Mouse (Mus musculus): ENCODE results near the gene Amdhd1. TPM values are rescaled to one million over a fixed set of nuclear protein-coding genes. Genes with fewer than 3 reads are reported as not detected.
A peak's percentile ranks its signal among the peaks of the same experiment; 100 is the strongest.

Amdhd1 gene
- polyA plus RNA-seq, 1 experiment from 2014 or later = 0.18 TPM

DNA sequence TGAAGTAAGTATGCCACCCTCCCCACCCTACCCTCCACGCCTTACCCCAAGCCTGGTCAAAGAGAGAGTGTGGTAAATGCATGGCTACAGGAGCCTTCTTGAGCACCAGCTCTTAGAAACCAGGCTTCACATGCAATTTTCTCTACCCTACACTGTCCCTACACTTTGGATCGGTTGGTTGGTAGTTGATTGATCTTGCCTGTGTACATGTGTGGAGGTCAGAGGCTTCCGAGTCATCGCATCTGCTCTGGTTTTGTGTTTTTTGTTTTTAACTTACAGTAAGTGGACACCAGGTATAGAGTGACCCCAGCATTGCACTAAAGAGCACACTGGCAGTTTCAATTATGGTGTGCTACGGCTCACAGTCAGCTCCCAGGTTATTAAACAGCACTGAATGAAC is 4.3 kb upstream of the Amdhd1 start:
- Histone ChIP-seq H3K4me2 (ENCODE audit: low read length) (no peak overlapping the region), H3K4me3 (ENCODE audit: low read depth, low read length) (no peak overlapping the region), H3K4me1 (ENCODE audit: control insufficient read depth, insufficient read depth, low read length) (no peaks in the 10 kb centered on the region), H3K27me3 (replicated peaks; ENCODE audit: control insufficient read depth, insufficient read depth, low read length) (no peaks in the 10 kb centered on the region), H3K27ac (ENCODE audit: low read depth, low read length) (no peak overlapping the region), H3K36me3 (ENCODE audit: control insufficient read depth, insufficient read depth, low read length) (no peaks in the 10 kb centered on the region), H3K9me3 (replicated peaks; ENCODE audit: control insufficient read depth, low read length) (no peaks in the 10 kb centered on the region), H3K9ac (ENCODE audit: low read length) (no peak overlapping the region)
- WGBS = 75% methylated on average over 5 of the region's 5 CpGs
- no peak for ATAC-seq
- no peak for DNase-seq (ENCODE audit: low spot score)

DNA sequence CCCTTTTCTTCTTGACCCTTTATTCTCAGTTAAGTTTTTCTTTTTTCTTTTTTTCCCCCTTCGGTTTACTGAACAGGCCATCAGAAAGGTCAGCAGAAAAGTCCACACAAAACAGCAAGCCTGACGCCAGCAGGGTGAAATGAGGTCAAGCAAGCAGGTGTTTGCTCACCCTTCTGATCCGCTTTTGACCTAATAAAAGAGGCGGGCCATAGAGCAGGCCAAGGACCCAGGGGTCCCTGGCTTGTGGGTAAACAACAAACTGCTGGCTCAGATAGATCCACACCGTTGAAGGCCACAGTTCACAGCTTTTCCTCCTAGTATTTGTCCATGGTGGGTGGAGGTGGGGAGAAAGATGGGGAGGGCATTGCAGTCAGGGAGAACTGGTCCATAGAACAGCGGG is 3.3 kb upstream of the Amdhd1 start:
- no peaks in the 10 kb centered on the region for H3K4me1 ChIP-seq (ENCODE audit: control insufficient read depth, insufficient read depth, low read length)
- 56% methylated on average over 6 of the region's 6 CpGs for WGBS
- H3K9ac ChIP-seq (ENCODE audit: low read length) = no peak overlapping the region
- H3K36me3 ChIP-seq (ENCODE audit: control insufficient read depth, insufficient read depth, low read length) = no peaks in the 10 kb centered on the region
- H3K27ac ChIP-seq (ENCODE audit: low read depth, low read length) = no peak overlapping the region
- no peaks in the 10 kb centered on the region for H3K27me3 ChIP-seq (replicated peaks; ENCODE audit: control insufficient read depth, insufficient read depth, low read length)
- ATAC-seq (no peak), DNase-seq (ENCODE audit: low spot score) (no peak)
- no peak overlapping the region for H3K4me2 ChIP-seq (ENCODE audit: low read length)
- H3K4me3 ChIP-seq (ENCODE audit: low read depth, low read length) = no peak overlapping the region
- H3K9me3 ChIP-seq (replicated peaks; ENCODE audit: control insufficient read depth, low read length) = no peaks in the 10 kb centered on the region

DNA sequence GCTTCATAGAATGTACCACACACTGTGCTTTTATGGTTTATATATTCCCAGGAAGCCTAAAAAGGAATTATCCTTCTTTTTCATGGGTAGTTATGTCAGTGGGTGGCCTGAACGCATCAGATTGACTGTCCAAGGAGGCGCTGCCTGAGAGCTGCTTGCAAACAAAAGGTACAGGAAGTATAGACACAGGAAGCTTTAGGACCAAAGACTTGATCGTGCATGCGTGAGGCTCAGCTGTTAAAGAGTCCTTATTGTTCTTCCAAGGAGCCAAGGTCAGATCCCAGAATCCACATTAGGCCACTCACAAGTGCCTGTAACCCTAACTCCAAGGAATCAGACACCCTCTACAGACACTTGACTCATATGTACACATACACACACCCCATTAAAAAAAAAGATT is 2.5 kb upstream of the Amdhd1 start:
- Histone ChIP-seq H3K9ac (ENCODE audit: low read length) (no peak overlapping the region), H3K27me3 (replicated peaks; ENCODE audit: control insufficient read depth, insufficient read depth, low read length) (no peaks in the 10 kb centered on the region), H3K4me1 (ENCODE audit: control insufficient read depth, insufficient read depth, low read length) (no peaks in the 10 kb centered on the region), H3K27ac (ENCODE audit: low read depth, low read length) (no peak overlapping the region), H3K4me3 (ENCODE audit: low read depth, low read length) (no peak overlapping the region), H3K4me2 (ENCODE audit: low read length) (no peak overlapping the region), H3K9me3 (replicated peaks; ENCODE audit: control insufficient read depth, low read length) (no peaks in the 10 kb centered on the region), H3K36me3 (ENCODE audit: control insufficient read depth, insufficient read depth, low read length) (no peaks in the 10 kb centered on the region)
- DNase-seq (ENCODE audit: low spot score) (no peak), ATAC-seq (no peak)
- 36% methylated on average over 4 of the region's 4 CpGs for WGBS

DNA sequence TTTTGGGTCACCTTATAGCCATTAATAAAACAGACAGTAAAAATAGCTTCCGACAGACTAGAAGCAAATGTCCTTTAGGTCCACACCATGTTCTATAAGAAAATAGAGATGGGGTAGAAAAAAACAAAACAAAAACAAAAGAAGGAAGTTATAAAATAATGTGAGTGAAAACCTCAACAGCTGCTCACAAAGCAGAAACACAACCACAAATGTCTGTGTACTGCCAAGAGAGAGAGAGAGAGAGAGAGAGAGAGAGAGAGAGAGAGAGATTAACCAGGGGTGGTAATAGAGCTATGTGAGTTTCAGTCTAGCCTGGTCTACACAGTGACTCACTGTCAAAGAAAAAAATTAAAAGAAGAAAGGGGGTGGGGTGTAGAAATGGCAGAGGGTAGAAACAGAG is 1.8 kb upstream of the Amdhd1 start:
- H3K27me3 ChIP-seq (replicated peaks; ENCODE audit: control insufficient read depth, insufficient read depth, low read length) = no peaks in the 10 kb centered on the region
- DNase-seq (ENCODE audit: low spot score) = no peak
- no peak overlapping the region for H3K4me2 ChIP-seq (ENCODE audit: low read length)
- no peak overlapping the region for H3K9ac ChIP-seq (ENCODE audit: low read length)
- ATAC-seq = no peak
- no peaks in the 10 kb centered on the region for H3K9me3 ChIP-seq (replicated peaks; ENCODE audit: control insufficient read depth, low read length)
- H3K36me3 ChIP-seq (ENCODE audit: control insufficient read depth, insufficient read depth, low read length) = no peaks in the 10 kb centered on the region
- WGBS = 89% methylated on average over 1 of the region's 1 CpGs
- H3K4me3 ChIP-seq (ENCODE audit: low read depth, low read length) = no peak overlapping the region
- no peak overlapping the region for H3K27ac ChIP-seq (ENCODE audit: low read depth, low read length)
- H3K4me1 ChIP-seq (ENCODE audit: control insufficient read depth, insufficient read depth, low read length) = no peaks in the 10 kb centered on the region

DNA sequence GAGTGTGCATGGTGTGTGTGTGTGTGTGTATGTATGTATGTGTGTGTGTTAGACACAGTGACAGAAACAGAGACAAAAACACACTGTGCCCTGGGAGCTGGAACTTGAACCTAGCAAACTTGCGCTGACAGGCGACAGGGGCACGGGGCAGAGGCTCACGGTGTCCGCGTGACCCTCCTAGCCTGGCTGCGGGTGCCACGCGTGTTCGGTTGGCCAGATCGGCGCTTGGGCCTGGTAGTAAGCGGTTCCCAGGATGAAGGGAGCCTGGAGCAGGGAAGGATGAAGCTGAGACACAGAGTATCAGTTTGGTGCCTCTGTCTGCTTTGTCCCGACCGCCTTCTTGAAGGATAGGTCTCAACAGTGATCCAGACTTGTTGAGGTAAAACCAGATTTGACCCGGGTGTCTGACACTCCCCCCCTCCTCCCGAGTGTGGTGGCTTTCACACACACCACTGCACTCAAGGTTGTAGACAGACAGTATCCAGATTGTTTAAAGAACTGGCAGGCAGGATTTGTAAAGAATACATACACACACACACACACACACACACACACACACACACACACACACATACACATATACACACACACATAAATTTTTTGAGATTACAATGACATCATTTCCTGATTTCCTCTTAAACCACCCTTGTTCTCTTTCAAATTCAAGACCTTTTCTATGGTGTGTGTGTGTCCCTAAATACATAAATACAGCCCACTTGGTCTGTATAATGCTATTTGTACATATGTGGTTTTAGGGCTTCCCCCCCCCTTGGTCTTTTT is 788 bp upstream of the Amdhd1 start, which contains the start of gene Ccdc38:
Gene Ccdc38 (plus strand): TSS at position 202 of the 780 bp plus-strand sequence.
- no peaks in the 10 kb centered on the region for H3K9me3 ChIP-seq (replicated peaks; ENCODE audit: control insufficient read depth, low read length)
- H3K4me3 ChIP-seq (ENCODE audit: low read depth, low read length) = peak within 1 kb of the TSS; percentile 30
- H3K27me3 ChIP-seq (replicated peaks; ENCODE audit: control insufficient read depth, insufficient read depth, low read length) = no peaks in the 10 kb centered on the region
- H3K27ac ChIP-seq (ENCODE audit: low read depth, low read length) = no peak within 1 kb of the TSS
- peak within 1 kb of the TSS; percentile 69 for H3K4me2 ChIP-seq (ENCODE audit: low read length)
- no peaks in the 10 kb centered on the region for H3K4me1 ChIP-seq (ENCODE audit: control insufficient read depth, insufficient read depth, low read length)
- peak within 1 kb of the TSS; percentile 54 for H3K9ac ChIP-seq (ENCODE audit: low read length)
- ATAC-seq (peak; percentile 8; the same call in 1 of the 2 replicates), DNase-seq (ENCODE audit: low spot score) (no peak)
- 71% methylated on average over 17 of the region's 17 CpGs for WGBS
- no peaks in the 10 kb centered on the region for H3K36me3 ChIP-seq (ENCODE audit: control insufficient read depth, insufficient read depth, low read length)

DNA sequence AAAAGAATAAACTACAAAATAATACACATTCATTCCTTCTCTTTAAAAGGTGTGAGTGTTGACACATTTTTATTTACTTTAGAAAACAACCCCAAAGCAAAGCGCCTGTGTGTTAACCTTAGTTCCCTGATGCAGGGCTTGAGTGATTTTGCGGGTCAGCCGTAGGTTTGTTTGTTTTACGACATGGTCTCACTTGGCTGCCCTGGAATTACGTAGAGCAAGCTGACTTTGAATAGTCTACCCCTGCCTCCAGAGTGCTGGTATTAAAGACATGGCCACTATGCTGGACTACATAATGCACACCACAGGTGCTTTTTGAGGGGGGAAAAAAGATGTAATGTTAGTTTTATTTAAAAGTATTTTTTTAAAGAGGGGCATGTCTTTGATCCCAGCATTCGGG is 1.0 kb downstream of the Amdhd1 start:
- Histone ChIP-seq H3K4me1 (ENCODE audit: control insufficient read depth, insufficient read depth, low read length) (peaks cover 3% of the 10 kb centered on the region), H3K27me3 (replicated peaks; ENCODE audit: control insufficient read depth, insufficient read depth, low read length) (no peaks in the 10 kb centered on the region), H3K4me3 (ENCODE audit: low read depth, low read length) (no peak overlapping the region), H3K4me2 (ENCODE audit: low read length) (no peak overlapping the region), H3K9ac (ENCODE audit: low read length) (no peak overlapping the region), H3K27ac (ENCODE audit: low read depth, low read length) (no peak overlapping the region), H3K9me3 (replicated peaks; ENCODE audit: control insufficient read depth, low read length) (no peaks in the 10 kb centered on the region), H3K36me3 (ENCODE audit: control insufficient read depth, insufficient read depth, low read length) (no peaks in the 10 kb centered on the region)
- 81% methylated on average over 6 of the region's 6 CpGs for WGBS
- ATAC-seq (no peak), DNase-seq (ENCODE audit: low spot score) (no peak)

DNA sequence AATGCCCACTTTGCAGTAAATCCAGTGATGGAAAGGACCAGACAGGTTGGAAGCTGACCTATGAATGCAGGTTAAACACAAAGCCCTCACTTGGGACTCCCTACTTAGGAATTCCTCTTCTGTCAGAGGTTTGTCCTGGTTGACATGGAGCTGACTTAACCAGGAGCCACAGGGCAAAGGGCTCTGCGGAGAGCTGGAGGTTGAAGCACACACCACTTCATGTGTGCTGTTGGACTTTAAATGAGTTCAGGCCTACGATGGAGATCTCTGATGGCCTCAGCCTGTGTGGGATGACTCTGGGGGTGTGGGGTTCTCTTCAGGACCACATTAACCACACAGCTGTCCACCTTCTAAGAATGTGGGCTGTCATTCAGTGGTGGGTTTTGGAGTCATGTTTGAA is 1.5 kb downstream of the Amdhd1 start:
- no peaks in the 10 kb centered on the region for H3K9me3 ChIP-seq (replicated peaks; ENCODE audit: control insufficient read depth, low read length)
- WGBS = 95% methylated on average over 2 of the region's 2 CpGs
- no peak overlapping the region for H3K4me2 ChIP-seq (ENCODE audit: low read length)
- ATAC-seq (no peak), DNase-seq (ENCODE audit: low spot score) (no peak)
- H3K36me3 ChIP-seq (ENCODE audit: control insufficient read depth, insufficient read depth, low read length) = no peaks in the 10 kb centered on the region
- H3K9ac ChIP-seq (ENCODE audit: low read length) = no peak overlapping the region
- H3K4me1 ChIP-seq (ENCODE audit: control insufficient read depth, insufficient read depth, low read length) = peaks cover 3% of the 10 kb centered on the region
- H3K27me3 ChIP-seq (replicated peaks; ENCODE audit: control insufficient read depth, insufficient read depth, low read length) = no peaks in the 10 kb centered on the region
- no peak overlapping the region for H3K27ac ChIP-seq (ENCODE audit: low read depth, low read length)
- no peak overlapping the region for H3K4me3 ChIP-seq (ENCODE audit: low read depth, low read length)

DNA sequence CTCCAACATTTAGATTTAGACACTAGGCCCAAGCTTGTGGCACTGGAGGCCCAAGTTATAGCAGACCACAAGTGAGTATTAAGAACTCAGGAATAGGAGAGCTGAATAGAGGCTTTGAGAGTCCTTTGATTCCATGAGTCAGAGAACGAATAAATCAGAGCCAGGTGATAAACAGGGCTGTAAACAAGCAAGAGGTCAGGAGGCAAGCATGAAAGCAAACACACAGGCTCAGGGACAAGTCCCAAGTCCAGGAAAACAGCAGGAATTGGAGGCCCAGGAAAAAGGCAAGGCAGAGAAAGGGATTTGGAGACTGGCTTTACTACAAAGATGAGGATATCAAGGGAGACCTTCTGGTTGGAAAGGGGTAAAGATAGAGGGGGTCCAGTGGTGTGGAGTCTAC is 14.5 kb downstream of the Amdhd1 start:
- no peak for ATAC-seq
- H3K27ac ChIP-seq (ENCODE audit: low read depth, low read length) = no peak overlapping the region
- WGBS = 94% methylated on average over 1 of the region's 1 CpGs
- H3K9ac ChIP-seq (ENCODE audit: low read length) = no peak overlapping the region
- no peaks in the 10 kb centered on the region for H3K27me3 ChIP-seq (replicated peaks; ENCODE audit: control insufficient read depth, insufficient read depth, low read length)
- H3K4me3 ChIP-seq (ENCODE audit: low read depth, low read length) = no peak overlapping the region
- no peak for DNase-seq (ENCODE audit: low spot score)
- H3K4me2 ChIP-seq (ENCODE audit: low read length) = no peak overlapping the region
- no peaks in the 10 kb centered on the region for H3K36me3 ChIP-seq (ENCODE audit: control insufficient read depth, insufficient read depth, low read length)
- no peaks in the 10 kb centered on the region for H3K4me1 ChIP-seq (ENCODE audit: control insufficient read depth, insufficient read depth, low read length)
- no peaks in the 10 kb centered on the region for H3K9me3 ChIP-seq (replicated peaks; ENCODE audit: control insufficient read depth, low read length)

DNA sequence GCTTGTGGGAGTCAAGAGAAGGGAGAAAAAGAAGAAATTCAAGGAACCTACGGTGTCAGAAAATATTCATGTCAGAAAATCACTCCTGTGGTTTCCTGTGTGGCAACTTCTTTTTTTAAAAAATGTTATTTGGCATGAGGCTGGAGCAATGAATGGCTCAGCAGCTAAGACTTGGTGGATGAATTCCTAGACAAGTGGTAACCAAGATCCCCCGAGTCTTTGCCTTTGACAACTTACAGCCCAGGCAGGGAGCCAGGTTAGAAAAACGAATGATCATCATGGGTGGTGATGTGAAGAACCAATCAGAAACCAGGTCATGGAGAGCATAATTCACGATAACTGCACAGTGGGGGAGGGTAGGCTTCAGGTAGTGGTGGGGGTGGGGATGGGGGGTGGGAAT is 18.8 kb downstream of the Amdhd1 start:
- 77% methylated on average over 4 of the region's 4 CpGs for WGBS
- Histone ChIP-seq H3K4me3 (ENCODE audit: low read depth, low read length) (no peak overlapping the region), H3K9me3 (replicated peaks; ENCODE audit: control insufficient read depth, low read length) (no peaks in the 10 kb centered on the region), H3K4me2 (ENCODE audit: low read length) (no peak overlapping the region), H3K27ac (ENCODE audit: low read depth, low read length) (no peak overlapping the region), H3K27me3 (replicated peaks; ENCODE audit: control insufficient read depth, insufficient read depth, low read length) (no peaks in the 10 kb centered on the region), H3K36me3 (ENCODE audit: control insufficient read depth, insufficient read depth, low read length) (no peaks in the 10 kb centered on the region), H3K9ac (ENCODE audit: low read length) (no peak overlapping the region), H3K4me1 (ENCODE audit: control insufficient read depth, insufficient read depth, low read length) (no peaks in the 10 kb centered on the region)
- no peak for DNase-seq (ENCODE audit: low spot score)
- ATAC-seq = no peak
